Mouse (Mus musculus) MEL (cell line): Measurements from ENCODE around the gene Samm50. TPM values are rescaled to one million over a fixed set of nuclear protein-coding genes. Genes with fewer than 3 reads are reported as not detected.
"Not testable (repeated sequence)": the region's sequence is repeated elsewhere in the genome, so short reads cannot be mapped to it uniquely, and the experiment has no call there.

ENCODE experiments used
- DNase-seq: peaks from one replicate; pipeline ENCODE4 v3.0.0; 2011; ENCODE audit warnings: low read depth, low spot score
- H3K27ac ChIP-seq: 2 replicates; pipeline ENCODE4 v1.5.1; 2012; ENCODE audit warnings: low read depth, mild to moderate bottlenecking, control low read depth, low read length, moderate library complexity; ENCODE audit not compliant: control insufficient read depth
- H3K27me3 ChIP-seq, 2 experiments: fragments of 150-350 bp in 1 of 2; sonication (generic) in 1 of 2; 2 replicates each; pipeline ENCODE4 v1.6.1; 2012; ENCODE audit warnings: low read length in 2 of 2, mild to moderate bottlenecking in 2 of 2, improper control_type of control experiment in 1 of 2, moderate library complexity in 1 of 2; ENCODE audit not compliant: insufficient read depth in 2 of 2, control insufficient read depth in 1 of 2
- H3K36me3 ChIP-seq, 2 experiments: 2 replicates each; pipeline ENCODE4 v1.6.1; 2012 to 2014; ENCODE audit warnings: low read length in 2 of 2, improper control_type of control experiment in 1 of 2, inconsistent platforms in 1 of 2, mild to moderate bottlenecking in 1 of 2; ENCODE audit not compliant: insufficient read depth in 2 of 2, control insufficient read depth in 1 of 2
- H3K4me1 ChIP-seq, 2 experiments: fragments of 150-350 bp in 1 of 2; sonication (generic) in 1 of 2; 2 replicates each; pipeline ENCODE4 v1.6.1; 2012; ENCODE audit warnings: low read length in 2 of 2, improper control_type of control experiment in 1 of 2, mild to moderate bottlenecking in 1 of 2; ENCODE audit not compliant: insufficient read depth in 2 of 2, control insufficient read depth in 1 of 2
- H3K4me3 ChIP-seq, 2 experiments: fragments of 150-350 bp in 1 of 2; sonication (generic) in 1 of 2; 2 replicates each; pipeline ENCODE4 v1.5.1; 2012; ENCODE audit warnings: low read depth in 2 of 2, low read length in 2 of 2, mild to moderate bottlenecking in 2 of 2, moderate library complexity in 2 of 2, control low read depth in 1 of 2, improper control_type of control experiment in 1 of 2; ENCODE audit not compliant: control insufficient read depth in 1 of 2, insufficient read depth in 1 of 2
- H3K79me2 ChIP-seq: 2 replicates; pipeline ENCODE4 v1.6.1; 2012; ENCODE audit warnings: mild to moderate bottlenecking, low read length, moderate library complexity; ENCODE audit not compliant: control insufficient read depth, poor library complexity, insufficient read depth
- H3K9ac ChIP-seq: 2 replicates; pipeline ENCODE4 v1.6.1; 2012; ENCODE audit warnings: low read depth, mild to moderate bottlenecking, control low read depth, low read length, moderate library complexity; ENCODE audit not compliant: control insufficient read depth, poor library complexity, severe bottlenecking
- H3K9me3 ChIP-seq: fragments of 150-350 bp; sonication (generic); replicated peaks from 2 replicates; pipeline ENCODE4 v1.6.1; 2012; ENCODE audit warnings: mild to moderate bottlenecking, low read length, improper control_type of control experiment, moderate library complexity; ENCODE audit not compliant: insufficient read depth
- ELF1 ChIP-seq: IDR thresholded peaks from 2 replicates; pipeline ENCODE4 v1.6.1; 2014; ENCODE audit warnings: low read depth, mild to moderate bottlenecking, inconsistent platforms, low read length, improper control_type of control experiment, moderate library complexity
- HCFC1 ChIP-seq: IDR thresholded peaks from 2 replicates; pipeline ENCODE4 v1.6.1; 2012; ENCODE audit warnings: low read depth, mild to moderate bottlenecking, inconsistent platforms, low read length, improper control_type of control experiment, moderate library complexity
- JUND ChIP-seq: IDR thresholded peaks from 2 replicates; pipeline ENCODE4 v1.6.1; 2011; ENCODE audit warnings: low read depth, mild to moderate bottlenecking, improper control_type of control experiment, low read length
- KAT2A ChIP-seq: conservative IDR thresholded peaks from 2 replicates; pipeline ENCODE4 v1.6.1; 2012; ENCODE audit warnings: low read depth, low read length, improper control_type of control experiment, inconsistent platforms
- MAFK ChIP-seq: IDR thresholded peaks from 2 replicates; pipeline ENCODE4 v1.6.1; 2011; ENCODE audit warnings: low read depth, mild to moderate bottlenecking, low read length, improper control_type of control experiment, borderline replicate concordance
- MYC ChIP-seq: IDR thresholded peaks from 2 replicates; pipeline ENCODE4 v1.6.1; 2011; ENCODE audit warnings: low read depth, mild to moderate bottlenecking, low read length, improper control_type of control experiment, moderate library complexity
- NELFE ChIP-seq: IDR thresholded peaks from 2 replicates; pipeline ENCODE4 v1.6.1; 2011; ENCODE audit warnings: low read depth, low read length, improper control_type of control experiment
- NRF1 ChIP-seq: IDR thresholded peaks from 2 replicates; pipeline ENCODE4 v1.6.1; 2014; ENCODE audit warnings: low read depth, mild to moderate bottlenecking, inconsistent platforms, low read length, improper control_type of control experiment, moderate library complexity; ENCODE audit not compliant: poor library complexity, insufficient read depth, severe bottlenecking
- POLR2AphosphoS5 ChIP-seq: IDR thresholded peaks from 2 replicates; pipeline ENCODE4 v1.6.1; 2012; ENCODE audit warnings: low read depth, borderline replicate concordance, mild to moderate bottlenecking, inconsistent platforms, low read length, moderate library complexity, mixed read lengths
- RAD21 ChIP-seq: IDR thresholded peaks from 2 replicates; pipeline ENCODE4 v1.6.1; 2011; ENCODE audit warnings: mild to moderate bottlenecking, low read depth, low read length, improper control_type of control experiment
- RCOR1 ChIP-seq: IDR thresholded peaks from 2 replicates; pipeline ENCODE4 v1.6.1; 2012; ENCODE audit warnings: low read depth, mild to moderate bottlenecking, inconsistent platforms, low read length, improper control_type of control experiment
- SIN3A ChIP-seq: IDR thresholded peaks from 2 replicates; pipeline ENCODE4 v1.6.1; 2012; ENCODE audit warnings: low read length, improper control_type of control experiment, inconsistent platforms
- TAL1 ChIP-seq: IDR thresholded peaks from 2 replicates; pipeline ENCODE4 v1.6.1; 2012; ENCODE audit warnings: mild to moderate bottlenecking, inconsistent platforms, low read length, moderate library complexity, mixed read lengths
- TCF12 ChIP-seq: IDR thresholded peaks from 2 replicates; pipeline ENCODE4 v1.6.1; 2014; ENCODE audit warnings: low read depth, mild to moderate bottlenecking, inconsistent platforms, low read length, improper control_type of control experiment, moderate library complexity
- ZC3H11A ChIP-seq: IDR thresholded peaks from 2 replicates; pipeline ENCODE4 v1.6.1; 2012; ENCODE audit warnings: low read depth, mild to moderate bottlenecking, inconsistent platforms, low read length, improper control_type of control experiment
- polyA plus RNA-seq, 2 experiments: library from polyadenylated mRNA; stranded (reverse) in 1 of 2; unstranded in 1 of 2; fragments of >175 nt in 1 of 2; fragments of >200 nt in 1 of 2; gene quantifications; 2 replicates each; pipeline versions ENCODE4 v1.2.1 to v1.2.4; 2012; ENCODE audit warnings: low replicate concordance in 2 of 2, low read depth in 1 of 2; ENCODE audit not compliant: insufficient read length in 2 of 2, insufficient read depth in 1 of 2, missing spikeins in 1 of 2
- total RNA-seq: library from RNA; depleted of rRNA; stranded (reverse); fragments of 300-350 nt; gene quantifications from 2 replicates; pipeline ENCODE4 v1.2.3, GENCODE M21; 2012

The Samm50 gene
- total and polyA plus RNA-seq, 3 experiments, result 62.4 to 190 TPM; not detected in 1

DNA sequence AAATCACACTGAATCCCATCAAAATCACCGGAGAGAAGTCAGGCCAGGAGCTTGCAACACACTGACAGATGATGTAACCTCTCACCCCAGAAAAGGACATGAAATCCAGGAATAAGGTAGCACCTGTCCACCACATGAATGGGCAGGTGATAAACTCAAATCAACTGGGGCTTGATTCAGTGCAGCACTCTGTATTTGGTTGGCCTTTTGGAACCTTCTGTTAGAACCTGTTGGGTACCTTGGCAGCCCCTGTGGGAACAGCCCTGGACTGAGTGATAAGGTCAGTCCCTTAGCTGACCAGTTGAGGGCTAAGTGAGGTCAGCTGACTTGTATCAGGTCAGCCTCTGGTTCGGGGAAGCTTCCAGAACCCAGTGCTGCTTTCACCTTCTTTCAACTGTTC is 35.9 kb upstream of the Samm50 start:
- no peak for TF ChIP-seq TCF12
- no peaks in the 10 kb centered on the region for H3K36me3 ChIP-seq

DNA sequence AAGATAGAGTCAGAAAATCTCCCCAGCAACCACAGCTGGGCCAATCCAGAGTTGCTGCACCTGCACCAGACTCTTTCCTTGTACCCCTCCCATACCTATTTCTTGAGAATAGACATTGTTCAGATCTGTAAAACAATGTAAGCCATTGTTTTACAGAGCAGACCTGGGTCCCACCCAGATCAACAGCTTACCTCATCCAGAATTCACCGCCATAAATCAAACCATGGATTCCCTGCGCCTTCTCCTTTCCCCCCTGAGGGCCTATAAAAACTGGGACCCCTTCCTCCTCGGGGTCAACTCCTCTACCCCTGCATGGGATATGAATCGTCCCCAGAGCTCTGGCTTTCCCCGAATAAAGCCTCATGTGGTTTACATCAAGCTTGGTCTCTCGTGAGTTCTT is 34.5 kb upstream of the Samm50 start:
- not testable (repeated sequence) for H3K36me3 ChIP-seq, H3K9me3 ChIP-seq, H3K27me3 ChIP-seq

More for the DNA sequence above, 35.9 kb upstream of the Samm50 start:
- H3K27ac ChIP-seq, result no peak overlapping the region
- H3K9me3 ChIP-seq, result no peaks in the 10 kb centered on the region
- no peak for DNase-seq
- no peaks in the 10 kb centered on the region for H3K79me2 ChIP-seq
- H3K27me3 ChIP-seq, result no peaks in the 10 kb centered on the region
- H3K4me1 ChIP-seq, result no peaks in the 10 kb centered on the region
- H3K9ac ChIP-seq, result no peak overlapping the region
- no peak overlapping the region for H3K4me3 ChIP-seq

DNA sequence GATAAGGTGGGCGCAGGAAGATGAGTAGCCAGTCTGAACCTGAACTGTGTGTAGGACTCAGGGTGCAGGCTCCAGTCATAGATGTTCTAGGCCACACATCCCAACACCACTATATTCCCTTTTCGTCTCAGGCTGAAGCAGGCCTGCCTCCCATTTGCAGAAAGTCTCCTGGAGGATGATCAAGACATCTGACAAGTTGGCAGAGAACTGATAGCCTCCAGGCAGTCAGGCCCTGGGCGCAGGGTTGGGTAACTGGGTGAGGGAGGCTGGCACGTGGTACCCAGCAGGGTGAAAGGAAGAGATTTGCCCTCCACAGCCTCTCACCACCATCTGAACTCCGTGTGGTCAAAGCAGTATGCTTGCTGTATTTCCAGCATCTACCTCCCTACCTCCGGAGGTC is 30.2 kb upstream of the Samm50 start:
- Histone ChIP-seq H3K4me1 (no peaks in the 10 kb centered on the region), H3K4me3 (no peak overlapping the region), H3K27ac (no peak overlapping the region), H3K36me3 (no peaks in the 10 kb centered on the region), H3K9me3 (no peaks in the 10 kb centered on the region), H3K9ac (no peak overlapping the region), H3K79me2 (no peaks in the 10 kb centered on the region), H3K27me3 (no peaks in the 10 kb centered on the region)
- TF ChIP-seq KAT2A, result no peak
- no peak for TF ChIP-seq ZC3H11A
- TF ChIP-seq MYC, result no peak
- no peak for DNase-seq

More for the DNA sequence above, 34.5 kb upstream of the Samm50 start:
- H3K4me3 ChIP-seq, H3K4me1 ChIP-seq, H3K27ac ChIP-seq, DNase-seq, H3K79me2 ChIP-seq, H3K9ac ChIP-seq: not testable (repeated sequence)

DNA sequence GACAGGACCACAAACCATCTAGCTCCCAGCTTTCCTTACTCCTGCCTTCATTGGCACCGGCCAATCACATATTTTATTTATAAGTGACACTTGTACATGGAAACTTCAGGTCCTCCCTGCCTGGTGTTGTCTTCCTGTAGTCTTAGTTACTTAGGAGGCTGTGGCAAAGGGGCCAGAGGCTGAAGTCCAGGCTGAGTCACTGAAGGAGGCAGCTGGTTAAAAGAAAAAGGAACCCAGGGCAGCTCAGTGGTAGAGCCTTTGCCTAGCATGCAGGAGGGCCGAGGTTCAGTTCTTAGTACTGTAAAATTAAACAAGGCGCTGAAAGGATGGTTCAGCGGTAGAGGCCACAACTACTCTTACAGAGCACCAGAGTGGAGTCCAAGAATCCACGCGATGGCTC is 25.2 kb upstream of the Samm50 start:
- H3K27me3 ChIP-seq, result no peaks in the 10 kb centered on the region
- no peak for DNase-seq
- no peak for TF ChIP-seq RAD21
- TF ChIP-seq JUND, result no peak
- TF ChIP-seq TAL1, result no peak
- no peak for TF ChIP-seq NELFE
- no peak for TF ChIP-seq HCFC1
- TF ChIP-seq MAFK, result no peak
- TF ChIP-seq RCOR1, result no peak
- no peak for TF ChIP-seq NRF1
- no peak for TF ChIP-seq POLR2AphosphoS5
- TF ChIP-seq ELF1, result no peak
- no peak for TF ChIP-seq SIN3A
- TF ChIP-seq, all 39 proteins: peak for 0

More for the DNA sequence above, 25.2 kb upstream of the Samm50 start:
- H3K4me1 ChIP-seq, result no peaks in the 10 kb centered on the region
- no peak overlapping the region for H3K4me3 ChIP-seq
- no peaks in the 10 kb centered on the region for H3K36me3 ChIP-seq
- H3K79me2 ChIP-seq, result no peaks in the 10 kb centered on the region
- H3K9ac ChIP-seq, result no peak overlapping the region
- no peak overlapping the region for H3K27ac ChIP-seq
- no peaks in the 10 kb centered on the region for H3K9me3 ChIP-seq
